Mouse (Mus musculus): ENCODE results near the gene Pak7.

- TF ChIP-seq CTCF (IDR thresholded peaks at IDR 0.05; ENCODE audit: extremely low read depth, insufficient read depth, low read length) (no peak), POLR2A (IDR thresholded peaks at IDR 0.05; ENCODE audit: extremely low read depth, insufficient read depth, low read length) (no peak)
Measured at GRCm38 (mm10) chr2:136301406-136301805, 86.4 kb downstream of the Pak7 start.

Measured in cortical plate, adult 2 months (tissue).